Mouse (Mus musculus): Measurements from ENCODE around the gene Abca6.

GRCm38 (mm10) chr11:110195310-110195709 is 56.3 kb downstream of the Abca6 start:
- TF ChIP-seq CTCF (IDR thresholded peaks at IDR 0.05; ENCODE audit: borderline replicate concordance, extremely low read depth, insufficient read depth, insufficient read length) (no peak), POLR2A (IDR thresholded peaks at IDR 0.05; ENCODE audit: borderline replicate concordance, extremely low read depth, insufficient read depth, insufficient read length, poor library complexity, severe bottlenecking) (no peak)
